Mouse (Mus musculus) monocyte, adult 5-6 weeks (primary cell): ENCODE data around the gene Olfr881. TPM values are rescaled to one million over a fixed set of nuclear protein-coding genes. Genes with fewer than 3 reads are reported as not detected.

Experiments
- ATAC-seq: fragments of 153-309, 156-312 bp; replicated peaks from 2 replicates; pipeline ENCODE4 v1.8.0; 2017; ENCODE audit warnings: mild to moderate bottlenecking; ENCODE audit not compliant: low TSS enrichment, insufficient number of reproducible peaks, severe bottlenecking, poor library complexity, low FRiP score
- total RNA-seq: library from RNA; stranded (forward); fragments of 200-1000, 200-491, 200-594 nt; gene quantifications from 3 replicates; pipeline ENCODE4 v1.2.3, GENCODE M21; 2017

Gene Olfr881
- total RNA-seq = 0.38 TPM in 1 of 3 replicates, not detected in the others

GRCm38 (mm10) chr9:37991525-37991924, at the start of gene Olfr881:
Gene Olfr881 (plus strand): TSS chr9:37991825.
- no peak for ATAC-seq

- no peak for ATAC-seq
These were observed 7.1 kb downstream of the Olfr881 start for GRCm38 (mm10) chr9:37998581-37999204.

- no peak for ATAC-seq
These were observed 8.4 kb downstream of the Olfr881 start for GRCm38 (mm10) chr9:38000021-38000420.

- ATAC-seq = no peak
These were observed 33.9 kb downstream of the Olfr881 start, which contains the start of gene Olfr883 for GRCm38 (mm10) chr9:38025508-38025907. Gene Olfr883 (plus strand): TSS chr9:38025808.

Other genes with a start within 250 kb of the Olfr881 start
- gene Olfr874, start 246.7 kb upstream of the Olfr881 start, total RNA-seq = not detected in 3 replicates
- gene Olfr875, start 220.0 kb upstream of the Olfr881 start, total RNA-seq = not detected in 3 replicates
- gene Olfr876, start 188.8 kb upstream of the Olfr881 start, total RNA-seq = not detected in 3 replicates
- not detected in 3 replicates for gene Olfr877, start 137.6 kb upstream of the Olfr881 start, total RNA-seq
- gene Olfr145, start 95.1 kb upstream of the Olfr881 start, total RNA-seq = not detected in 3 replicates
- gene Olfr878, start 74.0 kb upstream of the Olfr881 start, total RNA-seq = not detected in 3 replicates
- not detected in 3 replicates for gene Olfr883, start 34.0 kb downstream of the Olfr881 start, total RNA-seq
- not detected in 3 replicates for gene Olfr884, start 54.7 kb downstream of the Olfr881 start, total RNA-seq
- gene Olfr885, start 69.5 kb downstream of the Olfr881 start, total RNA-seq = not detected in 3 replicates
- gene Olfr887, start 92.2 kb downstream of the Olfr881 start, total RNA-seq = not detected in 3 replicates
- not detected in 3 replicates for gene Olfr888, start 116.3 kb downstream of the Olfr881 start, total RNA-seq
- gene Olfr889, start 123.4 kb downstream of the Olfr881 start, total RNA-seq = not detected in 3 replicates
- not detected in 3 replicates for gene Olfr890, start 150.7 kb downstream of the Olfr881 start, total RNA-seq
- gene Olfr891, start 189.0 kb downstream of the Olfr881 start, total RNA-seq = not detected in 3 replicates
- not detected in 3 replicates for gene Olfr893, start 216.5 kb downstream of the Olfr881 start, total RNA-seq
- gene Olfr894, start 226.2 kb downstream of the Olfr881 start, total RNA-seq = not detected in 3 replicates